Mouse (Mus musculus): ENCODE data around the gene Cers2.
"Not testable (repeated sequence)": the region's sequence is repeated elsewhere in the genome, so short reads cannot be mapped to it uniquely, and the experiment has no call there.

GRCm38 (mm10) chr3:95355911-95356544 is 41.4 kb downstream of the Cers2 start:
- not testable (repeated sequence) for TF ChIP-seq EP300, CTCF (IDR thresholded peaks at IDR 0.05; ENCODE audit: low read depth)

All from liver, postnatal 0 days (tissue).